Mouse (Mus musculus): ENCODE data around the gene Cdc42. TPM values are rescaled to one million over a fixed set of nuclear protein-coding genes. Genes with fewer than 3 reads are reported as not detected.

Gene Cdc42
- polyA plus RNA-seq, 1 experiment from 2014 or later = 235 TPM

- 58% methylated on average over 19 of the region's 19 CpGs for WGBS (ENCODE audit: insufficient replicate concordance)
- no peak for ATAC-seq (ENCODE audit: low read depth)
- H3K4me1 ChIP-seq (ENCODE audit: control insufficient read depth, low read depth, low read length) = peaks cover 4% of the 10 kb centered on the region
- H3K36me3 ChIP-seq (ENCODE audit: control insufficient read depth, insufficient read depth) = no peaks in the 10 kb centered on the region
- no peaks in the 10 kb centered on the region for H3K9me3 ChIP-seq (replicated peaks; ENCODE audit: control insufficient read depth, low read length)
- H3K9ac ChIP-seq (ENCODE audit: low read depth, low read length) = no peak overlapping the region
- no peak overlapping the region for H3K4me3 ChIP-seq (ENCODE audit: low read depth, low read length)
- no peaks in the 10 kb centered on the region for H3K27me3 ChIP-seq (ENCODE audit: control insufficient read depth, insufficient read depth, low read depth, low read length)
- H3K4me2 ChIP-seq (ENCODE audit: low read depth, low read length) = no peak overlapping the region
- no peak overlapping the region for H3K27ac ChIP-seq (ENCODE audit: low read length)
These were observed 18.1 kb upstream of the Cdc42 start for GRCm38 (mm10) chr4:137375314-137376278.

- no peak for ATAC-seq (ENCODE audit: low read depth)
- Histone ChIP-seq H3K27ac (ENCODE audit: low read length) (peak overlapping the region; percentile 52), H3K9ac (ENCODE audit: low read depth, low read length) (no peak overlapping the region), H3K27me3 (ENCODE audit: control insufficient read depth, insufficient read depth, low read depth, low read length) (no peaks in the 10 kb centered on the region), H3K9me3 (replicated peaks; ENCODE audit: control insufficient read depth, low read length) (no peaks in the 10 kb centered on the region), H3K4me1 (ENCODE audit: control insufficient read depth, low read depth, low read length) (peaks cover 4% of the 10 kb centered on the region), H3K36me3 (ENCODE audit: control insufficient read depth, insufficient read depth) (no peaks in the 10 kb centered on the region), H3K4me2 (ENCODE audit: low read depth, low read length) (no peak overlapping the region), H3K4me3 (ENCODE audit: low read depth, low read length) (no peak overlapping the region)
- 49% methylated on average over 6 of the region's 6 CpGs for WGBS (ENCODE audit: insufficient replicate concordance)
These were observed 16.2 kb upstream of the Cdc42 start for GRCm38 (mm10) chr4:137373711-137374110.

- no peaks in the 10 kb centered on the region for H3K9me3 ChIP-seq (replicated peaks; ENCODE audit: control insufficient read depth, low read length)
- ATAC-seq (ENCODE audit: low read depth) = peak; percentile 53; the same call in 1 of the 2 replicates
- no peaks in the 10 kb centered on the region for H3K36me3 ChIP-seq (ENCODE audit: control insufficient read depth, insufficient read depth)
- no peaks in the 10 kb centered on the region for H3K27me3 ChIP-seq (ENCODE audit: control insufficient read depth, insufficient read depth, low read depth, low read length)
- peaks cover 4% of the 10 kb centered on the region for H3K4me1 ChIP-seq (ENCODE audit: control insufficient read depth, low read depth, low read length)
- H3K9ac ChIP-seq (ENCODE audit: low read depth, low read length) = no peak overlapping the region
- peak overlapping the region; percentile 14; the same call in 1 of the 2 replicates for H3K4me3 ChIP-seq (ENCODE audit: low read depth, low read length)
- 56% methylated on average over 16 of the region's 16 CpGs for WGBS (ENCODE audit: insufficient replicate concordance)
- H3K27ac ChIP-seq (ENCODE audit: low read length) = no peak overlapping the region
- H3K4me2 ChIP-seq (ENCODE audit: low read depth, low read length) = peak overlapping the region; percentile 33; the same call in 1 of the 2 replicates
These were observed 14.3 kb upstream of the Cdc42 start for GRCm38 (mm10) chr4:137371596-137372523.

- Histone ChIP-seq H3K27me3 (ENCODE audit: control insufficient read depth, insufficient read depth, low read depth, low read length) (no peaks in the 10 kb centered on the region), H3K4me1 (ENCODE audit: control insufficient read depth, low read depth, low read length) (peaks cover 4% of the 10 kb centered on the region), H3K36me3 (ENCODE audit: control insufficient read depth, insufficient read depth) (no peaks in the 10 kb centered on the region), H3K9ac (ENCODE audit: low read depth, low read length) (peak overlapping the region; percentile 50), H3K4me3 (ENCODE audit: low read depth, low read length) (peak overlapping the region; percentile 44), H3K27ac (ENCODE audit: low read length) (peak overlapping the region; percentile 2; the same call in 1 of the 2 replicates), H3K9me3 (replicated peaks; ENCODE audit: control insufficient read depth, low read length) (no peaks in the 10 kb centered on the region), H3K4me2 (ENCODE audit: low read depth, low read length) (peak overlapping the region; percentile 51)
- ATAC-seq (ENCODE audit: low read depth) = peak; percentile 60
- 12% methylated on average over 28 of the region's 29 CpGs for WGBS (ENCODE audit: insufficient replicate concordance)
These were observed 12.6 kb upstream of the Cdc42 start for GRCm38 (mm10) chr4:137369954-137370750.

- no peak for ATAC-seq (ENCODE audit: low read depth)
- Histone ChIP-seq H3K9me3 (replicated peaks; ENCODE audit: control insufficient read depth, low read length) (no peaks in the 10 kb centered on the region), H3K9ac (ENCODE audit: low read depth, low read length) (no peak overlapping the region), H3K4me3 (ENCODE audit: low read depth, low read length) (no peak overlapping the region), H3K36me3 (ENCODE audit: control insufficient read depth, insufficient read depth) (no peaks in the 10 kb centered on the region), H3K4me2 (ENCODE audit: low read depth, low read length) (no peak overlapping the region), H3K4me1 (ENCODE audit: control insufficient read depth, low read depth, low read length) (peaks cover 4% of the 10 kb centered on the region), H3K27me3 (ENCODE audit: control insufficient read depth, insufficient read depth, low read depth, low read length) (no peaks in the 10 kb centered on the region), H3K27ac (ENCODE audit: low read length) (peak overlapping the region; percentile 65)
- 3% methylated on average over 1 of the region's 1 CpGs for WGBS (ENCODE audit: insufficient replicate concordance)
These were observed 10.7 kb upstream of the Cdc42 start for GRCm38 (mm10) chr4:137368198-137368597.

GRCm38 (mm10) chr4:137367275-137368088 is 10.0 kb upstream of the Cdc42 start:
- Histone ChIP-seq H3K4me3 (ENCODE audit: low read depth, low read length) (no peak overlapping the region), H3K4me1 (ENCODE audit: control insufficient read depth, low read depth, low read length) (peaks cover 4% of the 10 kb centered on the region), H3K27ac (ENCODE audit: low read length) (peak overlapping the region; percentile 43), H3K4me2 (ENCODE audit: low read depth, low read length) (no peak overlapping the region), H3K36me3 (ENCODE audit: control insufficient read depth, insufficient read depth) (no peaks in the 10 kb centered on the region), H3K27me3 (ENCODE audit: control insufficient read depth, insufficient read depth, low read depth, low read length) (no peaks in the 10 kb centered on the region), H3K9me3 (replicated peaks; ENCODE audit: control insufficient read depth, low read length) (no peaks in the 10 kb centered on the region), H3K9ac (ENCODE audit: low read depth, low read length) (no peak overlapping the region)
- 10% methylated on average over 5 of the region's 5 CpGs for WGBS (ENCODE audit: insufficient replicate concordance)
- peak; percentile 58 for ATAC-seq (ENCODE audit: low read depth)

GRCm38 (mm10) chr4:137366097-137366496 is 8.6 kb upstream of the Cdc42 start:
- WGBS (ENCODE audit: insufficient replicate concordance) = 59% methylated on average over 4 of the region's 4 CpGs
- Histone ChIP-seq H3K4me1 (ENCODE audit: control insufficient read depth, low read depth, low read length) (peaks cover 4% of the 10 kb centered on the region), H3K9ac (ENCODE audit: low read depth, low read length) (no peak overlapping the region), H3K27ac (ENCODE audit: low read length) (0 out of 2 replicates have a peak overlapping the region, but pooled peaks have one; percentile 31), H3K4me2 (ENCODE audit: low read depth, low read length) (no peak overlapping the region), H3K4me3 (ENCODE audit: low read depth, low read length) (no peak overlapping the region), H3K27me3 (ENCODE audit: control insufficient read depth, insufficient read depth, low read depth, low read length) (no peaks in the 10 kb centered on the region), H3K36me3 (ENCODE audit: control insufficient read depth, insufficient read depth) (no peaks in the 10 kb centered on the region), H3K9me3 (replicated peaks; ENCODE audit: control insufficient read depth, low read length) (no peaks in the 10 kb centered on the region)
- ATAC-seq (ENCODE audit: low read depth) = no peak
